Mouse (Mus musculus): ENCODE data around the gene Stk11. TPM values are rescaled to one million over a fixed set of nuclear protein-coding genes. Genes with fewer than 3 reads are reported as not detected.

The Stk11 gene
- polyA plus RNA-seq, 1 experiment: 70.3 TPM

GRCm38 (mm10) chr10:80089146-80089545, 26.5 kb upstream of the Stk11 start:
- Histone ChIP-seq H3K36me3 (ENCODE audit: control insufficient read depth, insufficient read depth, low read length, poor library complexity, severe bottlenecking) (no peaks in the 10 kb centered on the region; the same call in 1 of the 2 replicates), H3K4me3 (ENCODE audit: low read depth, low read length) (no peak overlapping the region), H3K27ac (ENCODE audit: insufficient read depth, low read length) (no peak overlapping the region), H3K27me3 (ENCODE audit: control insufficient read depth, insufficient read depth, low read length, poor library complexity, severe bottlenecking) (no peaks in the 10 kb centered on the region), H3K9ac (ENCODE audit: low read depth, poor library complexity, severe bottlenecking) (no peak overlapping the region), H3K9me3 (replicated peaks; ENCODE audit: control insufficient read depth, insufficient read depth, low read length, poor library complexity, severe bottlenecking) (no peaks in the 10 kb centered on the region), H3K4me1 (ENCODE audit: control insufficient read depth, insufficient read depth, low read length) (no peaks in the 10 kb centered on the region)
- TF ChIP-seq CTCF (IDR thresholded peaks at IDR 0.05; ENCODE audit: low read depth, low read length) (peak; percentile 6), EP300 (IDR thresholded peaks at IDR 0.05; ENCODE audit: insufficient read depth, low read depth, low read length) (no peak)

- Histone ChIP-seq H3K27ac (ENCODE audit: insufficient read depth, low read length) (no peak overlapping the region), H3K9me3 (replicated peaks; ENCODE audit: control insufficient read depth, insufficient read depth, low read length, poor library complexity, severe bottlenecking) (no peaks in the 10 kb centered on the region)
- no peak for TF ChIP-seq EP300 (IDR thresholded peaks at IDR 0.05; ENCODE audit: insufficient read depth, low read depth, low read length)
- TF ChIP-seq CTCF (IDR thresholded peaks at IDR 0.05; ENCODE audit: low read depth, low read length): no peak
- no peak for TF ChIP-seq POLR2A (IDR thresholded peaks at IDR 0.05; ENCODE audit: insufficient read depth, low read length)
Measured at GRCm38 (mm10) chr10:80091527-80091926, 24.1 kb upstream of the Stk11 start.

GRCm38 (mm10) chr10:80092690-80093089, 22.9 kb upstream of the Stk11 start:
- Histone ChIP-seq H3K4me1 (ENCODE audit: control insufficient read depth, insufficient read depth, low read length) (peaks cover 1% of the 10 kb centered on the region), H3K9ac (ENCODE audit: low read depth, poor library complexity, severe bottlenecking) (no peak overlapping the region), H3K4me3 (ENCODE audit: low read depth, low read length) (no peak overlapping the region), H3K27me3 (ENCODE audit: control insufficient read depth, insufficient read depth, low read length, poor library complexity, severe bottlenecking) (no peaks in the 10 kb centered on the region), H3K27ac (ENCODE audit: insufficient read depth, low read length) (no peak overlapping the region), H3K36me3 (ENCODE audit: control insufficient read depth, insufficient read depth, low read length, poor library complexity, severe bottlenecking) (no peaks in the 10 kb centered on the region), H3K9me3 (replicated peaks; ENCODE audit: control insufficient read depth, insufficient read depth, low read length, poor library complexity, severe bottlenecking) (no peaks in the 10 kb centered on the region)
- TF ChIP-seq CTCF (IDR thresholded peaks at IDR 0.05; ENCODE audit: low read depth, low read length) (no peak), POLR2A (IDR thresholded peaks at IDR 0.05; ENCODE audit: insufficient read depth, low read length) (no peak), EP300 (IDR thresholded peaks at IDR 0.05; ENCODE audit: insufficient read depth, low read depth, low read length) (no peak)

More at GRCm38 (mm10) chr10:80091527-80091926, 24.1 kb upstream of the Stk11 start:
- Histone ChIP-seq H3K4me3 (ENCODE audit: low read depth, low read length) (no peak overlapping the region), H3K4me1 (ENCODE audit: control insufficient read depth, insufficient read depth, low read length) (no peaks in the 10 kb centered on the region), H3K27me3 (ENCODE audit: control insufficient read depth, insufficient read depth, low read length, poor library complexity, severe bottlenecking) (no peaks in the 10 kb centered on the region), H3K9ac (ENCODE audit: low read depth, poor library complexity, severe bottlenecking) (no peak overlapping the region), H3K36me3 (ENCODE audit: control insufficient read depth, insufficient read depth, low read length, poor library complexity, severe bottlenecking) (no peaks in the 10 kb centered on the region)

- no peaks in the 10 kb centered on the region for H3K9me3 ChIP-seq (replicated peaks; ENCODE audit: control insufficient read depth, insufficient read depth, low read length, poor library complexity, severe bottlenecking)
Measured at GRCm38 (mm10) chr10:80094085-80094484, 21.5 kb upstream of the Stk11 start.

GRCm38 (mm10) chr10:80094684-80095083, 20.9 kb upstream of the Stk11 start:
- no peak for TF ChIP-seq POLR2A (IDR thresholded peaks at IDR 0.05; ENCODE audit: insufficient read depth, low read length)
- H3K4me3 ChIP-seq (ENCODE audit: low read depth, low read length): no peak overlapping the region
- H3K36me3 ChIP-seq (ENCODE audit: control insufficient read depth, insufficient read depth, low read length, poor library complexity, severe bottlenecking): no peaks in the 10 kb centered on the region
- H3K27ac ChIP-seq (ENCODE audit: insufficient read depth, low read length): no peak overlapping the region
- peaks cover 6% of the 10 kb centered on the region for H3K4me1 ChIP-seq (ENCODE audit: control insufficient read depth, insufficient read depth, low read length)
- H3K9me3 ChIP-seq (replicated peaks; ENCODE audit: control insufficient read depth, insufficient read depth, low read length, poor library complexity, severe bottlenecking): no peaks in the 10 kb centered on the region
- H3K9ac ChIP-seq (ENCODE audit: low read depth, poor library complexity, severe bottlenecking): no peak overlapping the region
- H3K27me3 ChIP-seq (ENCODE audit: control insufficient read depth, insufficient read depth, low read length, poor library complexity, severe bottlenecking): no peaks in the 10 kb centered on the region

More at GRCm38 (mm10) chr10:80094085-80094484, 21.5 kb upstream of the Stk11 start:
- TF ChIP-seq CTCF (IDR thresholded peaks at IDR 0.05; ENCODE audit: low read depth, low read length): no peak
- no peak for TF ChIP-seq POLR2A (IDR thresholded peaks at IDR 0.05; ENCODE audit: insufficient read depth, low read length)
- TF ChIP-seq EP300 (IDR thresholded peaks at IDR 0.05; ENCODE audit: insufficient read depth, low read depth, low read length): no peak
- Histone ChIP-seq H3K27me3 (ENCODE audit: control insufficient read depth, insufficient read depth, low read length, poor library complexity, severe bottlenecking) (no peaks in the 10 kb centered on the region), H3K4me3 (ENCODE audit: low read depth, low read length) (no peak overlapping the region), H3K36me3 (ENCODE audit: control insufficient read depth, insufficient read depth, low read length, poor library complexity, severe bottlenecking) (no peaks in the 10 kb centered on the region), H3K27ac (ENCODE audit: insufficient read depth, low read length) (no peak overlapping the region), H3K9ac (ENCODE audit: low read depth, poor library complexity, severe bottlenecking) (no peak overlapping the region), H3K4me1 (ENCODE audit: control insufficient read depth, insufficient read depth, low read length) (peaks cover 6% of the 10 kb centered on the region)

GRCm38 (mm10) chr10:80095547-80095946, 20.1 kb upstream of the Stk11 start:
- Histone ChIP-seq H3K36me3 (ENCODE audit: control insufficient read depth, insufficient read depth, low read length, poor library complexity, severe bottlenecking) (no peaks in the 10 kb centered on the region), H3K9me3 (replicated peaks; ENCODE audit: control insufficient read depth, insufficient read depth, low read length, poor library complexity, severe bottlenecking) (no peaks in the 10 kb centered on the region), H3K4me1 (ENCODE audit: control insufficient read depth, insufficient read depth, low read length) (peaks cover 6% of the 10 kb centered on the region), H3K27me3 (ENCODE audit: control insufficient read depth, insufficient read depth, low read length, poor library complexity, severe bottlenecking) (no peaks in the 10 kb centered on the region), H3K9ac (ENCODE audit: low read depth, poor library complexity, severe bottlenecking) (no peak overlapping the region), H3K4me3 (ENCODE audit: low read depth, low read length) (no peak overlapping the region), H3K27ac (ENCODE audit: insufficient read depth, low read length) (no peak overlapping the region)
- TF ChIP-seq CTCF (IDR thresholded peaks at IDR 0.05; ENCODE audit: low read depth, low read length): no peak
- no peak for TF ChIP-seq EP300 (IDR thresholded peaks at IDR 0.05; ENCODE audit: insufficient read depth, low read depth, low read length)
- TF ChIP-seq POLR2A (IDR thresholded peaks at IDR 0.05; ENCODE audit: insufficient read depth, low read length): no peak
